Mouse (Mus musculus) C2C12 (cell line): ENCODE measurements at regions not wholly inside any gene's neighbourhood (a gene's known extent, or its start where the extent isn't known, plus 50 kb on each side); places are given as distances from the start of the nearest gene placed in this dataset.

Experiments used
- CEBPB ChIP-seq: IDR thresholded peaks from one replicate; pipeline ENCODE4 v1.6.1; 2011; ENCODE audit warnings: low read depth, mild to moderate bottlenecking, control low read depth, moderate library complexity
- CTCF ChIP-seq: IDR thresholded peaks from one replicate; pipeline ENCODE4 v1.5.1; 2011; ENCODE audit not compliant: control insufficient read depth, insufficient read depth, insufficient read length
- MAX ChIP-seq: IDR thresholded peaks from one replicate; pipeline ENCODE4 v1.6.1; 2011; ENCODE audit warnings: mild to moderate bottlenecking, control low read depth
- MYOG ChIP-seq: IDR thresholded peaks from one replicate; pipeline ENCODE4 v1.6.1; 2011; ENCODE audit not compliant: control insufficient read depth, insufficient read length; ENCODE audit errors: extremely low read depth

- TF ChIP-seq CTCF (no peak), MYOG (no peak), MAX (no peak), CEBPB (no peak)
Observed at GRCm38 (mm10) chr12:14286676-14287075, 134.8 kb upstream of the Fam84a start.
